Mouse (Mus musculus) heart, adult 11 months (tissue): ENCODE measurements at regions not wholly inside any gene's neighbourhood (a gene's known extent, or its start where the extent isn't known, plus 50 kb on each side); places are given as distances from the start of the nearest gene placed in this dataset.

Experiments used
- DNase-seq: peaks from one replicate; pipeline ENCODE4 v3.0.0; 2022

DNA sequence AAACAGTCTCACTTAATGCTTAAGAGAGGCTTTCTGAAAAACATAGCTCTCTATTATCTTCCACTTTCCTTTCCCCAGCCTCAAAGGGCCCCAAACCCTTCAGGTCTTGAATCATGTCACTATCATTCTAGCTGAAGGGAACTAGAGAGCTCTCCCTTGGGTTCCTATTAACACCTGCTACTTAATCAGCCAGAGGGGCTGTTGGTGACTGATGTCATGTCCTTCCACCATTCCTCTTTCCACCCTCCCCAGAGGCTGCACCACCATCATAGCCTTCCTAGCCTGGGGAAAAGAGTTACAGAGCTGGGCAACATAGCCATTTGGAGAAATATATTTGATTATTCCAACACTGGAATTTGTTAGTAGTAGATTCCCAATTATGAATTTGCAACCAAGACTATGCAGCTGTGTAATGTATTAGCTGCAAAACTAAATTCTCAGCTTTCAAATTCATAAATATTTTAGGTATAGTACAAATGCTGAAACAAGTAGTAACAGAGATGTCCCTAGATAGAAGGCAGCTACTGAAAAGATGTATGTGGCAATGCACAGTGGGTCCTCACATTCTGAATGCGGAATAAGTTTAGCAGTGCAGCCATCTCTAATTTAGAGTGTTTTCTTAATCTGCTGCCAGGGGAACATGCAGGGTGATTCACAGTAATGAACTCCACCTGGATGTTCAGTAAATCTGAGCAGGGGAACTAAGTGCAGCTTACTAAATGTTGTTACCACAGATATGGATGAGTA is 941.5 kb upstream of the Arrdc3 start:
- DNase-seq = peak; percentile 55
